Mouse (Mus musculus) adrenal gland, postnatal 36 days (tissue): ENCODE data around the gene Tldc2. TPM values are rescaled to one million over a fixed set of nuclear protein-coding genes. Genes with fewer than 3 reads are reported as not detected.

Experiments
- DNase-seq, 2 experiments: peaks; one replicate each; pipeline ENCODE4 v3.0.0; 2021; ENCODE audit warnings: mixed read lengths in 1 of 2
- long read RNA-seq, 2 experiments: library from polyadenylated mRNA; stranded (forward); transcript quantifications; one replicate each; pipeline ENCODE4 v2.0.0; 2021; ENCODE audit warnings: borderline sequencing depth in 2 of 2
- total RNA-seq, 2 experiments: library from RNA; stranded (reverse); gene quantifications; 2 replicates each; pipeline ENCODE4 v1.2.3; 2021

Gene Tldc2
- not detected for total RNA-seq
- long read RNA-seq, experiment 1: 0 reads
- long read RNA-seq, experiment 2: 0 reads

DNA sequence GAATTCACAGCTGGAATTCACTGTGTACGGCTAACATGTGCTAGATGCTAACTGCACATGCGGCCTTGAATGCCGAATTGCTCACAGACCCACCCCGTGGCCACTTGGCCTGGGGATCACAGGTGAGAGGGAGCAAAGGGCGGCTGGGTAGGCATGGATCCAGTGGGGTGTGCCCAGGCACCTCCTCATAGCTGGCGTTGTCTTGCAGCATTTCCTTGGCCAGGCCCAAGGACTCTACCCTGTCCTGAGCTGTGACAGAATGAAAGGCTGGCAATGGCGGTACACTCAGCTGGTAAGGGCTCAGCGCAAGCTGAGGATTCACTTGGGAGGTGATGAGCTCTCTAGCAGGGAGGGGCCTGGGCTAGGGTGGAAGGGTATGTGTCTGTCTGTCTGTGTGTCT lies at the start of gene Tldc2:
Gene Tldc2 (plus strand): TSS at position 260 of the 400 bp plus-strand sequence.
- no peak for DNase-seq

DNA sequence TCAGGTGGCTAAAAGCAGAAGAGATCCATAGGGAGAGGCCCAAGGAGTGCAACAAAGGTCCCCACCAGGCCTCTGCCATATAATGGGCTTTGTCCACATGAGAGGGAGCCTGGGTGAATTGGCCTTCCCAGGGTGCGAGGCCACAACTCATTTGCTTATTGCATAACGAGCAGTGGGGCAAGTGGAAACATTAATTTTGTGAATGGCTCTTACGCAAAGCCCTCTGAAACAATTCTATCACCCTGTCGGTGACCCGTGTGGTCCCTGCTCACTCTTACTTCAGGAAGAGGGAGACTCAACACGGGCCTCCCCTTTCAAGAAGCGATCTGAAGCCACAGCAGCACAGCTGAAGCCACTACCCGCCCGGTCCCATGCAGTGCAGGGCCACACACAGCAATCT lies 49.6 kb upstream of the Tldc2 start:
- DNase-seq: peak in 1 of 2 experiments; percentile 63

DNA sequence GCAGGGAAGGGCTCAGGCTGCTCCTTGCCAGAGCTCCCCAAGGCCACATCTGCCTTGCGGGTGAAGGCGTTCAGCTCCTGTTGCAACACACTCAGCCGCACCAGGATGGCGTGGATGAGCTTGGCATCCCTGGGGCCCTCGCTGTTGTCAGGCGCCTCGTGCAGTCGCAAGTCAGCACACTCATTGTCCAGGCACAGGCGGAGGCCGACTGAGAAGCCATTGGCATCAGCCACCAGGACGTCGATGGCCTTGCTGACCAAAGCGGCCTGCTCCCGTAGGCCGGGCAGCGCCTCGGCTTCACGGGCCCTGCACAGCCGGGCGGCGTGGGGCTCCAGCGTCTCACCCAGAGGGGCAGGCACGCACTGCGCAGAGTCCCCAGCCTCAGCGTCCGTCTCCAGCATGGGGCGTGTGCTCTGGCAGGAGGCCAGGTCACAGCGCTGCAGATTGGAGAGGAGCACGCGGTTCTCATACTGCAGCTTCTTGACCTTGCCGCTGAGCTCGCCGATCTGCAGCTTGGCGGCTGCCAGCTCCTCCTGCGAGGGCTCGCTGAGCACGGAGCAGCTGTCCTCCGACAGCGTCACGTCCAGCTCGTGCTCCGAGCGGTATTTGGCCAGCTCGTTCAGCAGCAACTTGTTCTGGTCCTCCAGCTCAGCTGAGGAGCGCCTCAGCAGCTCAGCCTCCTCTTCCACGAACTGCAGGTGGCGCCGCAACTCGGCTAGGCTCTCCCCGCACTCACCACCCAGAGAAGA lies 46.8 kb upstream of the Tldc2 start:
- peak; percentile 67 to 81 for DNase-seq

DNA sequence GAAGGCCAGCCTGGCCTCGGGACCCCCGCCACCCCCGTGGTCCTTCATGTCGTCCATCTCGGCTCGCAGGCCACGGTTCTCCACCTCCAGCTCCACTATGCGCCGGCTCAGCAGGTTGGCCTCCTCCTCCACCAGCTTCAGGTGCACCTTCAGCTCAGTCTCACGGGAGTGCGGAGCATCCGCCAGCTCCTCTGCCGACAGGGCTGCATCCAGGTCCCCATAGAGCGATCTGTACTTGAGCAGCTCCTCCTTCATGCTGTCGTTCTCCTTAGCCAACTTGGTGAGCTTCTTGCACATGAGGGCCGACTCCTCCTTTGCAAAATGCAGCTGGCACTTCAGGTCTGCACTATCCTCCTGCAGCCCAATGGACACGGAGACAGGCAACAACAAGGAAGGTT lies 46.2 kb upstream of the Tldc2 start:
- no peak for DNase-seq

DNA sequence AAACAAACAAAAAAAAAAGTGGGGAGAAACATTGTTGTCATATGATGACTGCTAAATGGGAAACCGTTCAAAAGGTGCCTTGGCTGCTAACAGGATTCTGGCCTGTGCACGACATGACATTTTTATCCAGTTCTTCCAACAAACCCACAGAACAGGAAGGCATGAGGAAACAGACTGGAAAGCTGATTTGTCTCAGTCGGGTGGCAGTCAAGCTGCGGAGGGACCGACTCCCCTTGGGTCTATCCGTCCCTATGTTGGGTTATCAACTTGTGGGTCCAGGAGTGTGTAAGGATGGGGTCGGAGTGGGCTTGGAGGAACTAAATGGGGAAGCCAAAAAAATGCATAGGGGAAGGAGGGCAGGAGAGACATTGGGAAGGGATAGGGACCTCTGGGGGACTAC lies 45.4 kb upstream of the Tldc2 start:
- DNase-seq: no peak

DNA sequence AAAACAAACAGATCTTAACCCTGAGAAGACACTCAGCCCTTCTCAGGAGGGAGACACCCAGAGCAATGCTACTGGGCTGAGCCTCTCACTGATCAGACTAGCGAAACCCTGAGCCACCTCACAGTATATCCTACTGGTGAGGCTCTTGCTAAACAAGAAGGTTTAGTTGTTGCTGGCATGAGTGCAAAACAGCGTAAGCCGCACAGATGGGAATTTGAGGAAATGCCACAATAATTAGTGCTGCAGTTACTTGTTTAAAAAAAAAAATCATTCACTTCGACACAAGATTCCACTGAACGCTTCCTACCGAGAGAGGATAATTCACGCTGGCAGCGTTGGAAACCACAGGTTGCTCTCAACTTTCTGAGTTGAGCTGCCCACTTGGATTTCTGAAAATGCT lies 43.3 kb upstream of the Tldc2 start:
- no peak for DNase-seq

DNA sequence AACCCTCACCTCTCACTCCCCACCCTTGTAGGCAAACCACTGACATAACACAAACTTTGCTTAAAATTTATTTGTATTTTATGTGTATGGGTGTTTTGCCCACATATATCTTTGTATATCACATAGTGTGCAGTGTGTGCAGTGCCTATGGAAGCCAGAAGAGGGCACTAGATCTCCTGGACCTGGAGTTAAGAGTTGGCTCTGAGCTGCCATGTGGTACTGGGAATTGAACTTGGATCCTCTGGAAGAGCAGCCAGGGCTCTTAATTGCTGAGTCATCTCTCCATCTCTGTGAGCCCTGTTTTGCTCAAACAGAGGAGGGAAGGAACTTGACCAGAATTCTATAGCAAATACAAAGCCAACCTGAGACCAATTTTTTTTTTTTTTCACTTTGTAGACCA lies 42.9 kb upstream of the Tldc2 start:
- no peak for DNase-seq

DNA sequence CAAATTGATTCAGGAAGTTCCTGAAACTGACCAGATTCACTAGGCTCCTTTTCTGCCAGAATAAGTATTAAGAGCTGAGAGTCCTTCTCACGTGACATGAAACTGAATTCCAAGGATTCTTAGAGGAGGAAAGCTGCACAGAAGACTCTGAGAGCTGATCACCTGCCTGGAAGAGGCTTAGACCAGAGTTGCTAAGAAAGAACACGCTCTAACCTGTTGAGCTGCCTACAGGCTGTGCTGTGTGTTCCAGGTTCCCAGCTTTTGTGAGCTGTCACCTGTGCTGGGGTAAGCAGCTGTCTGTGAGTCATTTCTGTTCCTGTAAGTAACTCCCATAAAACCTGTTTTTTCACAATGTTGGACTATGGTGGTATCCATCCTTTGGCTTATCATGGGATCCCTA lies 40.9 kb upstream of the Tldc2 start:
- no peak for DNase-seq

DNA sequence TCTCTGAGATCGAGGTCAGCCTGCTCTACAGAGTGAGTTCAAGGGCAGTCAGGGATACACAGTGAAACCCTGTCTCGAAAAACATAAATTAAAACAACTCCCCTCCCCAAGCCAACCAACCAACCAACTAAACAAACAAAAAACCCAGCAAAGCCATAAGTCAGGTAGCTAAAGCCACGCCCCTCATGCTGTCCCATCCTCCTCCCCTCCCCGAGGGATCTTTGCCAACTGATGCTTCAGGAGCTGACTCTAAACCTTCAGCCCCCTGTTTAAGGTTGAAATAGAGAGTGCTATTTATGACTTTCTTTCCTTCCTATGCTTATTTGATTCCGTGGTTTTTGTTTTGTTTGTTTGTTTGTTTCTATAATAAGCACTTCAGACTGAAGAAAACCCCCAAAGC lies 39.9 kb upstream of the Tldc2 start:
- no peak for DNase-seq

DNA sequence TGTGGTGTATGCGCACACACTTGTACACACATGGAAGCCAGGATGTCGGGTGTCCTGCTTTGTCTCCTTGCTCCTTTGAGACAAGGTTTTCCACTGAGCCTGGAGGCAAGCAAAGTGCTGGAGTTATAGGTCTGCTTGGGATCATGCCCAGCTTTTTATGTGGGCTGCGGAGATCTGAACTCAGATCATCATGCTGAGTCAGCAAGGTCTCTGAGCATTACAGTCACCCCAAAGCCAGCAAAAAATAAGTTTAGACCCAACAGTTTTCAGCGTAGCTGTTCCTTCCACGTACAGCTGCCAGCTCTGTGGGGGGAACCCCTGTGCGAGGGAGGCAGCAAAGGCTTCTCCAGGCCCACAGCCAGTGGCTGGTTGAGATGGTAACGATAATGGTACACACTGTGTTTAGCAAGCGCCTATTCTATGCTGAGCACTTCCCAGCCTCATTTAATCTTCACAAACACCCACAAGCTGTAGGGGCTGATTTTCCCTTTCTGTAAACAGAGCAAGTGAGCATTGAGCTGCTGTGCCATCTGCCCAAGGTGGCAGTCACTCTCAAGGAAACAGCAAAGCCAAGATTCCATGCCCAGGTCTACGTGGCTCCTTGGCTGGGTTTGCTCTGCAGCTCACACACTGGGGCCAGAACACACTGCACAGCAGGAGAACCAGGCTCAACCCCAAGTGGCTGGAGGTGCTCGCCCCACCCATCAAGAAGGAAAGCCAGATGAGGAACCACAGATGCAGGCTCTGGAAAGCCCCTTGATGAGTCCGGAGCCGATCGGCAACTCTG lies 38.3 kb upstream of the Tldc2 start:
- DNase-seq: no peak

DNA sequence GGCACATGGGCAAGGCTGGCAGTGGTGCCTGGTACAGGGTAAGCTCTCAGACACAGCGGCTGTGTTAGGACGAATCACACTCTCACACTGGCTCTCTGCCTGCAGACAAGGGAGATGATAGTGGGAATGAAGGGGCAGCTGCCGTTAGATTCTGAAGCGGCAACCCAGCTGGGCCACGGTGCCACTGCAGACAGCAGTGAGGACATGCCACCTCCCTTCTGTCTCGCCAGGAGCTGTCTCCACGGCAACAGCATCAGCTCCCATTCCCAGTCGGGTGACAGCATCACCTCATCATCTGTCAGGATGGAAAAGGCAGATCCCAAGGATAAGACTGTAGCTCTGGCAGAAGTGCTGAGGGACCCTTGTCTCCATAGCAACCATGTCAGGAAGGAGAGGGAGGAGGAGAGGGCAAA lies 37.0 kb upstream of the Tldc2 start:
- DNase-seq: no peak

DNA sequence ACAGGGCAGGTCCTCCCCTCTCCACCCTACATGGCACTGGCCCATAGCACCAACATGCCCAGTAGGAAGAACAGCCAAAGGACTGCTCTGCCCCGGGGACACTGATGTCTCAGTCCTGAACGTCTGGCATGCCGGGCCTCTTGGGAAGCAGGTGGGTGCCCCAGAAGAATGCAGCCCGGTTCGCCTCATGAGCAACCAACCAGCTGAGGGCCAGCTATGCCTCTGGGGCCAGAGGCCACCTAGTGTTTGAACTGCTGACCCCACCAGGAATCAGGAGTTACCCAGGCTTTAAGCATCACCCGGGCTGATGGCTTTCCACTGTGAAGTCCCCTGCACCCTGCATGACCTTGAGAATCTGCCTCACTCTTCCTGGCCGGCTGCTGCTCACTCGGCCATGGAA lies 34.4 kb upstream of the Tldc2 start:
- no peak for DNase-seq

DNA sequence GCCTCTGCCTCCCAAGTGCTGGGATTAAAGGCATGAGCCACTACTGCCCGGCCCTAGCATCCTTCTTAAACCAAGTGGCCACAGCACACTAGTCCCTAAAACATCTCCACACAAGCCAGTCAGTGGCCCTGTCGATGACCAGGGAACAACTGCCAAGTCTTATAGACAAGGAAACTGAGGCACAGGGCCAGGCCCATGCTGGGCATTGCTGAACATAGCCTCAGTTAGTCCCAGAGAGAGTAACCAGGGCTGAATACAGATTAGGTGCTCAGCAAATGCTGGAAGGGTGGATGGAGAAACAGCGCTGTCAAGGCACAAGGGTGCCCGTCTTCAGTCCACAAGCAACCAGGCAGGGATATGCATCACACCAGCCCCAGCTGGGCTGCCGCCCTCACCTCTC lies 33.7 kb upstream of the Tldc2 start:
- no peak for DNase-seq

DNA sequence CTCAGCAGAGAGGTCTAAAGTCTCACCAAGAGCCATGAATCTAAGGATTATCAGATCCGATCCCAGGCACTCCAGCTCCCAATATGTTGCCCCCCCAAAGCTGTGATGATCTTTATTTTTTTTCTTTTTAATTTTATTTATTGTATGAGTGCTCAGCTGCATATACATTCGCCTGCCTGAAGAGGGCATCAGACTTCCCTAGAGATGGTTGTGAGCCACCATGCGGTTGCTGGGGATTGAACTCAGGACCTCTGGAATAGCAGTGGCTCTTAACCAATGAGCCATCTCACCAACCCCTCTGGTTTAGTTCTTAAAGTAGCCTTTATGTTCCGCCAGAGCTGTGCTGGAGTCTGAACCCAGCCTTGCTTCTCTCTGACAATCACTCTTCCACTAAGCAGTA lies 33.1 kb upstream of the Tldc2 start:
- DNase-seq: no peak

DNA sequence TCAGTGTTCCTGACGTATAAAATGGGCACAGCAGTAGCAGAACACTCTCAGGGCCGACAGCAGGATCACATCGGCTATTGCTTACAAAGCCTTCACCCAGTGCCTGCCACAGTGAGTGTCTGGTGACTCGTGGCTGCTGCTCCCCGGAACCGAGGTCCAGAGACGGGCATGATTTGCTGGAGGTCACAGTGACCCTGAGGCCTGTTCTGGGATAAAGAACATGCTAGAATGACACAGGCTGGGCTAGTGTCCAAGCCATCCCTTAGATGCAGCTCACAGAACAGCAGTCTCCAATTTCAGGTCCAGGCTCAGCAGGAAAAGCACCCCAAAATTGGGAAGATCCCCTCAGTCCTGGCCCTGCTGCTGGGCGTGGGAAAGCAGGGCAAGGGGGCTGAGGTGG lies 32.6 kb upstream of the Tldc2 start:
- peak; percentile 88 to 91 for DNase-seq

DNA sequence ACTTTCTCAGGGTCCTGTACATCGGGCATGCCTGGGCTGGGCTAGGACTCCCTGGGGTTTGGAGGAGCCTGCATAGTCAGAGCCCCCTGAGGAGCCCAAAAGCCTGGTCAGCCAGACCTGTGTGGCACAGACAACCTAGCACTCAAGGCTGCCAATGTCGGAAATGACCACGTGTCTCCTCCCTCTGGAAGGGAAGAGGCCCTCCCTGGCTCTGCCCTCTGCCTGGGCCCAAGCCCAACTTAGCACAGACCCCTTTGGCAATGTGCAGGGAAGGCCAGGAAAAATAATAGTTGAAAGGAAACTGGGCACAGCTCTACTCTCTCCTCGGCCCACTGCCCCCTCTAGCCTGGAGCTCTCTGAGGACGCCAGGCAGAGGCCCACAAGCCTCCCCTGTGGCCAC lies 32.0 kb upstream of the Tldc2 start:
- DNase-seq: peak; percentile 56 to 66

DNA sequence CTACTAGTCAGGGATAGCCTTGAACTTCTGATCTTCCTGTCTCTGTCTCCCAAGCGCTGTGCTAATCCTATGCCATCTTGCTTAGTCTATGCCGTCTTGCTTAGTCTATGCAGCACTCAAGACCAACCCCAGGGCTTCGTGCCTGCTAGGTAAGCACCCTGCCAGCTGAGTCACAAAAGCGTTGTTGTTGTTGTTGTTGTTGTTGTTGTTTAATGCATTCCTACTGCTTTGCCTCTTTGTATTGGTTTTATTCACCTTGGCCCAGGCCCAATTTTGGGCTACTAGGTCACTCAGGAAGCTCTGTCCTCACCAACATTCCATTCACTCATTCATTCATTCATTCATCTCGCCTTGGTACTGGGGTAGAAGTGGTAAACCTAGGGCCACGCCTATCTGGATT lies 31.1 kb upstream of the Tldc2 start:
- DNase-seq: no peak

DNA sequence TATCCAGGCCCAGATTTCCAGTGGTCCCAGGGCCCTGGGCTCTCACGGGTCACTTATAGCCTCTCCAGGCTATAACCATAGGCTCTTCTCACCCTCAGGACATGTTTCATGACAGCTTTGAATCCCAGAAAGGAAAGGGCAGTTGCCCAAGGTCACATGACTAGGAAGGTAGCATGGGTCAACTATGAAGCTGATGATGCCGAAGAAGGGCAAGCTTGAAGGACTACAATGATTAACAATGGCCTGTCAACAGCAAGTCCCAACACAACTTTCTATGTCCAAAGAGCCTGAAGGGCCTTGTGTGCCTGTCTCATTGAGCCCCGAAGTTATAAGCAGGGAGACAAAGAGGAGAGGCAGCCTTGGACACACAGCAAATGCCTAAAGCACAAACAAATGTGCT lies 29.7 kb upstream of the Tldc2 start:
- DNase-seq: no peak

DNA sequence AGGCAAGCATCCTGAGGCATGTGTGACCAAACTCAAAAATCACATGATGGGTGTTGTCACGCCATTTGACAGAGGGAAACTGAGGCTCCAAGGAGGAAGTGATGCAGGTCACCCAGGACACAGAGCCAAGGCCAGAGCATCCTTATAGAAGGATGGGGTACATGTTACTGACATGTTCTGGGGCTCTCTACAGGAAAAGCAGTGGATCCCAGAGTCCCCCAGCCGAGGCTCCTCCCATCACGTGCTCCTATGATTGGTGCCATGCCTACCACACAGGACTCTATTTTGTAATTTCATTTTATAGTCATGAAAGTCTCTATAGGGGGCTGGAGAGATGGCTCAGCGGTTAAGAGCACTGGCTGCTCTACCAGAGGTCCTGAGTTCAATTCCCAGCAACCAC lies 29.1 kb upstream of the Tldc2 start:
- no peak for DNase-seq

DNA sequence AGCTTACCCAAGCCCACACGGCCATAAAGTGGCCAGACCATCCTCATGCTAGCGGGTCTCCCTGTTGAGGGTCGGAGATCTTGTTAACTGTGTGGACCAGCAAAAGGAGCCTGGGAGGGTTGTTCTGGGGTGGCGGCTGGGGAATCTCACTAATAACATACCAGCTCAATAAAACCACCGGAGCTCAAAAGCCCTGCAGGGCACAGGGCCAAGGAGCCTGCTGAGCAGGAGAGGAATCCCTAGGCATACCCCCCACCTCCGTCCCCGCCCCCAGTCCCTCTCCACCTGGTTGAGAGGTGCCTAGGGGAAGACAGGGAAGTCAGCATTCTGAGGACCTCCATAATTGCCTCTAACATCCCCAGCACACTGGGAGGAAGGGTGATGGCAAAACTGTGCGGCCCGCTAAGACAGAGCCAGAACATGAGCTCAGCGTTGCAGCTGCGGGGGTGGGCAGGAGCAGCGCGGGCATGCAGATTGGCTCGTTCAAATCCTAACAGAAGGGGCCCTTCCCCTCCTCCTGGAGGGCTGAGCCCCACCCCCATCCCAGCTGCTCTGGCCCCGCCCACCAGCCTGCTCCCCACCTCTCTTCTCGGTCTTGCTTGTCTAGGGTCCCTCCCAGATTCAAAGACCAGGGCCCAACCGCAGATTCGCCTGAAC lies 28.4 kb upstream of the Tldc2 start:
- DNase-seq: peak in 1 of 2 experiments; percentile 50

DNA sequence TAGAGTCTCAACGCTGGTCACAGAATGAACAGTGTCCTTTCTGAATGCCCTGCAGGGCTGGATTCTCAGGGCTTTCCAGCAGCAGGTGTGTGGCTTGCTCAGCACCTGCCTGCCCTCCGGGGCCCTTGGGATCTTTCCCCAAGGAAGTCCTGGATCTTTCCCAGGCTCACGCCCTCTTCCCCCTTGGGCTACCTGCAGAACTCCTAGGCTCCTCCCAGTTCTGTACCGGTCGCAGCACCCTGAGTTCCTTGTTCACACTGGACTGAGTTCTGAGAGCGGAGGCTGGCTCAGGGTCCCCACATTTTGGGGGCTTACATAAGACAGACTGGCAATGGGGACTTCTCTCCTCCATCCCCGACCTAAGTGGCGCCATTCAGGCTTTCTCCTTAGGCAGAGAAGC lies 27.7 kb upstream of the Tldc2 start:
- DNase-seq: no peak

DNA sequence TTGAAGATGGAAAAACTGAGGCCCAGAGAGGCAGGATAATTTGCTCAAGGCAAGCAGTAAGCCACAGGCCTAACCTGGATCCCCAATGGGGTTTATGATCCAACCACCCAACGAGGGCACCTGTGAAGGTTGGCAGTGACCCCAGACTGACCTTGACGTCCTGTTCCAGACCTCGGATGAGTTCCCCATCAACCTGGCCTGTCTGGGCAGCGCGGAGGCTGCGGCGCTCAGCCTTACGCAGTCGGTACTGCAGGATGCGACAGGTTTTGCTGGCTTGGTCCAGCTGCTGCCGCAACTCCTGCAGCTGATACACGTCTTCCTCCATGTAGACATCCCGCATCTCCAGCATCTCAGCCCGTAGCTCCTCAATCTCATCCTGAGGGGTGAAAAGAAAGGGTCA lies 26.8 kb upstream of the Tldc2 start:
- no peak for DNase-seq
